In the genomic region with DNA sequence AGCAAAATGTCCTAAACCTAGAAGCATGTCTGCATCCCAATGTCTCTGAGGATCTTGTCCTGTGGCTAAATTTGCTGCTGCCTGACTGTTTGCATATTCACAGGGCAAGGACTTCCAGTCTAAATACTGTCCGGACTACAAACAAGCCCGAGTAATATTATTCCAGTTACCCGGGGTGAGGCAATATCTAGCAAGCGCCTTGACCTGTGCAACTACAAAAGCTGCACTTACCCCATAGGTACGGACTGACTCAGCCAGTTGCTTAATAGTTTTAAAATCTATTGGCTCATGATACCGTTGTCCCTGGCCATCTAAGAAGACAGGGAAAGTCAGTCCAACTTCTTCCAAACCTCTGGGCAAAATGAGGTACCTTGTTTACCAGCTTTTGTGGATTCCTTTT, we compare ENCODE assay signal across 30 mouse cellular contexts. TPM values are rescaled to one million over a fixed set of nuclear protein-coding genes. Genes with fewer than 3 reads are reported as not detected.
"Had no signal": no experiment of that assay in that cellular context is flagged by ENCODE, and none has a peak within 500 bp of the region (broad histone marks: within the 10 kb centered on the region; RNA-seq: fewer than 3 reads in every experiment).

No protein-coding gene starts in this region.

RNA-seq across cellular contexts. Expression of a gene that starts 13.2 kb away (rescaled TPM):
- total RNA-seq: common myeloid progenitor, adult 5-6 weeks; gastrocnemius, adult 18-20 months; gastrocnemius, adult 2 months; gastrocnemius, adult 8-10 months; gastrocnemius, postnatal 10 days; gastrocnemius, postnatal 14 days; gastrocnemius, postnatal 25 days; gastrocnemius, postnatal 36 days; gastrocnemius, postnatal 4 days; granulocyte monocyte progenitor cell, adult 5-6 weeks; heart, adult 18-20 months; heart, adult 2 months; heart, adult 8-10 months had no signal
- polyA plus RNA-seq: embryonic facial prominence, embryonic 10.5 days; embryonic facial prominence, embryonic 11.5 days; embryonic facial prominence, embryonic 12.5 days; embryonic facial prominence, embryonic 13.5 days; embryonic facial prominence, embryonic 14.5 days; embryonic facial prominence, embryonic 15.5 days; erythroblast, embryonic 14.5 days; forebrain, embryonic 10.5 days; forebrain, embryonic 11.5 days; forebrain, embryonic 12.5 days; forebrain, embryonic 13.5 days; forebrain, embryonic 14.5 days; forebrain, embryonic 15.5 days; forebrain, embryonic 16.5 days; forebrain, postnatal 0 days; gonadal fat pad, adult 2 months; heart, adult 2 months; heart, embryonic 10.5 days had no signal

RNA-seq across cellular contexts. Expression of a gene that starts 30.2 kb away (rescaled TPM):
- total RNA-seq: common myeloid progenitor, adult 5-6 weeks; granulocyte monocyte progenitor cell, adult 5-6 weeks had no signal
